ENCODE assay signal across 8 mouse cellular contexts in the genomic region with DNA sequence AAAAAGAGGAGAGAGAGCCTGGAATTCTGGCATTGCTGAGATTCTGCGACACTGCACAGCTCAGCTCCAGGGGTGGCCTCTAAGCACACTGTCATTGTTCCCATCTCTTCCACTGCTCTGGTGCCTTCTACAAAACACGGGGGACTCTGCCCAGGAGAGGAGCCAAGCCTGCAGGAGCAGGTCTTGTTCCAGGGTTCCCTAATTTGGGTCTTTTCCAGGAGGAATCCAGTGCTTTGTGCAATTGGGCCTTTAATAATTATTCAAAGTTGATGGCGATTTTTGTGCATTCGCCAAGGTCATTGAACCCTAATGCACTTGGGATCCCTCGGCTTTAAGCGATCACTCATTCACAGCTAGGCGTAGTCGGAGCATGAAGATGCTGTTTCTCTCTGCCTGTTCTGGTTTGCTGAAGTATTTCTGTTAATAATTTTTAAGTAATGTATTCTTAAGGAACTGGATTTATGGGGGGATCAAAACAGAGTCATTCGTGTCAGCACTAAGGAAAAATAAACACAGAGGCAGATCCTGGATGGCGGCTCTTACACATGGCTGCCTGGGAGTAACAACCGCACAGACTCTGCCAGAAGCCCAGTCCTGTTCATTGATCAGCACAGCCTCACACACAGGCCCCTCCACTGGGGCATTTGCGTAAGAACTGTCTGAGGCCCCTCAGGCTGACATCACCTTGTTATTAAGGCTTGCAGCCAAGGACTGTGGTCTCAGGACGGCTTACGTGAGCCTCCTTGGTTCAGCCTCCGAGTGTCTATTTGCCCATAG. TPM values are rescaled to one million over a fixed set of nuclear protein-coding genes. Genes with fewer than 3 reads are reported as not detected.
DNase-seq lines count a peak whose midpoint lies in the region; ATAC-seq and TF ChIP-seq lines count a peak whose summit lies in the region.

No protein-coding gene starts in this region.

- no peaks in the 10 kb centered on the region for H3K36me3 ChIP-seq in forebrain, embryonic 15.5 days

- intact Hi-C loops in gastrocnemius, adult 2 months (cut with DNase I), result no loop called here
- intact Hi-C loops in gastrocnemius, postnatal 14 days (cut with DNase I; ENCODE audit: low total_unique reads), result no loop called here

- H3K27me3 ChIP-seq in forebrain, embryonic 15.5 days, result no peaks in the 10 kb centered on the region; the same call in 1 of the 2 replicates

- WGBS in forebrain, embryonic 15.5 days, result 29% methylated on average over 15 of the region's 15 CpGs

- H3K4me1 ChIP-seq in forebrain, embryonic 15.5 days, result peaks cover 12% of the 10 kb centered on the region; the same call in 1 of the 2 replicates

- ATAC-seq in forebrain, embryonic 15.5 days (replicated peaks), result 0 out of 2 replicates have a peak, but pooled peaks have one; percentile 63
- ATAC-seq in erythroid progenitor cell, adult 5-6 weeks (replicated peaks; ENCODE audit: low FRiP score, poor library complexity, severe bottlenecking), result no peak
- no peak for ATAC-seq in granulocyte monocyte progenitor cell, adult 5-6 weeks (replicated peaks; ENCODE audit: poor library complexity, severe bottlenecking)

- TF ChIP-seq CTCF in gastrocnemius, adult 2 months (IDR thresholded peaks at IDR 0.05), result no peak

- DNase-seq in gastrocnemius, adult 2 months, result peak; percentile 46
- DNase-seq in gastrocnemius, postnatal 14 days, result no peak
- peak; percentile 61 for DNase-seq in Muller cell, postnatal 12 days (ENCODE audit: inconsistent ontology term)
- DNase-seq in kidney, postnatal 10 days, result peak; percentile 55
- no peak for DNase-seq in spleen, postnatal 10 days (ENCODE audit: low spot score in 2 of 2)

- H3K9ac ChIP-seq in forebrain, embryonic 15.5 days (replicated peaks), result no peak overlapping the region

- no peak overlapping the region for H3K4me2 ChIP-seq in forebrain, embryonic 15.5 days (replicated peaks)

- H3K9me3 ChIP-seq in forebrain, embryonic 15.5 days, result no peaks in the 10 kb centered on the region

- H3K27ac ChIP-seq in gastrocnemius, adult 2 months, result peak overlapping the region; percentile 36; the same call in 1 of the 2 replicates
- no peak overlapping the region for H3K27ac ChIP-seq in forebrain, embryonic 15.5 days (replicated peaks)

- H3K4me3 ChIP-seq in gastrocnemius, adult 2 months, result no peak overlapping the region
- no peak overlapping the region for H3K4me3 ChIP-seq in forebrain, embryonic 15.5 days

RNA-seq across cellular contexts. Expression of a gene that starts 35.9 kb away (rescaled TPM):
- 100 to 1,000 TPM; 102 to 104 TPM for total RNA-seq in gastrocnemius, adult 2 months (2021)
- total RNA-seq in gastrocnemius, postnatal 14 days (2021), result 10 to 100 TPM; 71.5 to 78.3 TPM
- polyA plus RNA-seq in forebrain, embryonic 15.5 days (2015; fragmentation: Nextera tagmentation; extraction: Ambion mirVana), result 180 and 195 TPM in 2 replicates
- 12.6 and 19.7 TPM in 2 replicates for total RNA-seq in erythroid progenitor cell, adult 5-6 weeks (2015; ENCODE audit: low replicate concordance)
- 20.8 and 23.1 TPM in 2 replicates for total RNA-seq in erythroid progenitor cell, adult 5-6 weeks (2017; ENCODE audit: low replicate concordance)
- 43.7 and 67.0 TPM in 2 replicates for total RNA-seq in granulocyte monocyte progenitor cell, adult 5-6 weeks (2014; fragmentation: Nextera tagmentation)
- total RNA-seq in granulocyte monocyte progenitor cell, adult 5-6 weeks (2017), result 81.2 and 90.1 TPM in 2 replicates

Comparison
In these comparisons a context has a peak if more than half of its experiments do, and no peak if none do; other contexts are left out.
1. DNase-seq: peak in gastrocnemius, adult 2 months (single experiment), Muller cell, postnatal 12 days (single experiment) and kidney, postnatal 10 days (single experiment); none in gastrocnemius, postnatal 14 days (single experiment) and spleen, postnatal 10 days (0 of 2).